Mouse (Mus musculus): ENCODE measurements at regions not wholly inside any gene's neighbourhood (a gene's known extent, or its start where the extent isn't known, plus 50 kb on each side); places are given as distances from the start of the nearest gene placed in this dataset.

- peak; percentile 48; the same call in 1 of the 2 replicates for ATAC-seq (ENCODE audit: low FRiP score, low read depth)
- no peak overlapping the region for H3K9ac ChIP-seq
- no peak overlapping the region for H3K4me2 ChIP-seq
- no peaks in the 10 kb centered on the region for H3K9me3 ChIP-seq
- 0 out of 2 replicates have a peak, but pooled peaks cover 4% of the 10 kb centered on the region for H3K4me1 ChIP-seq (replicated peaks)
- no peaks in the 10 kb centered on the region; the same call in 1 of the 2 replicates for H3K27me3 ChIP-seq
- H3K27ac ChIP-seq (replicated peaks): no peak overlapping the region
- no peak overlapping the region for H3K4me3 ChIP-seq
- 5% methylated on average over 10 of the region's 10 CpGs for WGBS
- no peaks in the 10 kb centered on the region for H3K36me3 ChIP-seq
Observed at GRCm38 (mm10) chr10:60985109-60985576, 104.0 kb upstream of the Pcbd1 start.

DNA sequence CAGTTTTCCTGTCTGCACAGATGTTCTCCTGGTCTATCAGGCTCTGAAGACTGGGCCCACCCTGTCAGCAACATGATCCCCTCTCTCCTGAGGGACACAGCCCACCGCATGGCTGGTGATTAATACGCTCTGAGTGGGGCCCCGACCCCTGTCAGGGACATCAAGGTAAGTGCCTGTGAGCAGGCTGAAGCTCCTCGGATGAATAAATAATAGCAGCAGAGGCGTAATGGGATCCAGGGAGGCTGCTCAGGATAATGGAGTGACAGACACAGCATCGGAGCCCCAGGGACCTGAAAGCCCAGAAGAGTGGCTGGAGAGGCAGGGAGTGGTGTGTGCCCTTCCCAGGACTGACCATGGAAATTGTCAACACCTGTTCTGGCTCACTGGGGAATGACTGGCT is 107.4 kb upstream of the Pcbd1 start:
- H3K4me1 ChIP-seq (replicated peaks): 0 out of 2 replicates have a peak, but pooled peaks cover 4% of the 10 kb centered on the region

GRCm38 (mm10) chr10:60973615-60974014 is 115.5 kb upstream of the Pcbd1 start:
- H3K9me3 ChIP-seq: no peaks in the 10 kb centered on the region; the same call in 1 of the 2 replicates
- H3K27me3 ChIP-seq: no peaks in the 10 kb centered on the region
- no peak overlapping the region for H3K4me3 ChIP-seq
- no peaks in the 10 kb centered on the region for H3K4me1 ChIP-seq (replicated peaks)
- H3K27ac ChIP-seq (replicated peaks): no peak overlapping the region
- WGBS: 4% methylated on average over 2 of the region's 2 CpGs
- no peak for ATAC-seq (ENCODE audit: low FRiP score, low read depth)
- H3K9ac ChIP-seq: no peak overlapping the region
- no peaks in the 10 kb centered on the region for H3K36me3 ChIP-seq
- no peak overlapping the region for H3K4me2 ChIP-seq

More for the DNA sequence above, 107.4 kb upstream of the Pcbd1 start:
- Histone ChIP-seq H3K27me3 (no peaks in the 10 kb centered on the region), H3K4me2 (no peak overlapping the region), H3K9ac (no peak overlapping the region), H3K36me3 (no peaks in the 10 kb centered on the region), H3K27ac (replicated peaks) (no peak overlapping the region), H3K9me3 (no peaks in the 10 kb centered on the region), H3K4me3 (no peak overlapping the region)
- WGBS: 30% methylated on average over 6 of the region's 6 CpGs
- no peak for ATAC-seq (ENCODE audit: low FRiP score, low read depth)

DNA sequence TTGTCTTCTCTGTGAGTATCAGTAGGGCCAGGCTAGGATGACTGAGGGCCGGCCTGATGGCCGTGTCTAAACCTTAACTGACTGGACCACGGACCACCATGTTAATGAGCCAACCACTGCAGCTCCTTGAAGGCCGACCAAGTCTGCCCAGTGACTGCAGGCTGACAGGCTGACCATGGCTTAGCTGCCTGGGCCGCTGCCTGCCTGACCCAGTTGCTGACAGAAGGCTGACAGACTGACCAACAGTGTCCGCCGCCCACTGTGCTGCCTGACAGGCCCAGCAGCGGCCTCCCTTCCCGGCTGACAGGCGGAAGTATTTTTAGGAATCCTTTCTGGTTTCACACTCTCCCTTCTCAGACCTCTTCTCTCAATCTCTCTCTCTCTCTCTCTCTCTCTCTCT is 124.3 kb upstream of the Pcbd1 start:
- Histone ChIP-seq H3K27me3 (no peaks in the 10 kb centered on the region), H3K9ac (no peak overlapping the region), H3K4me2 (no peak overlapping the region), H3K36me3 (no peaks in the 10 kb centered on the region), H3K27ac (replicated peaks) (no peak overlapping the region), H3K4me1 (replicated peaks) (no peaks in the 10 kb centered on the region), H3K4me3 (no peak overlapping the region), H3K9me3 (no peaks in the 10 kb centered on the region)
- ATAC-seq (ENCODE audit: low FRiP score, low read depth): no peak
- WGBS: 72% methylated on average over 10 of the region's 10 CpGs

DNA sequence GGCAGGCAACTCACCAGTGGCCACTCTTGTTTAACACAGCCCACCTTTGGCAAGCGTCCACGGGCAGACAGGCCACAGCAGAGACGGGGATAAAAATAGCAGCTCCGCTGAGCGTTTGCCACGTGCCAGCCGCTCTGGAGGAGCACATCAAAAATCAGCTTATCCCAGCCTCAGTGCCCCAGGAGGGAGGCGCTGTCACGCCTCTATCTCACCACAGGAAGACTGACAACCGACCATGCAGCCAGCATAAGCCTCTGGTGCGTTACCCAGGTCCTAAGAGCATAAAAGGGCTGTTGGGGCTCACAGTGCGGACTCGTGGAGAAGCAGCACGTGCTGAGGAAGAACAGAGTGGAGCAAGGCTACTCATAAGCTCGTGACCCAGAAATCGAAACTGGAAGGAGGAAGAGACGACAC is 126.4 kb upstream of the Unc5b start:
- H3K4me1 ChIP-seq (replicated peaks): peaks cover 19% of the 10 kb centered on the region
- H3K4me2 ChIP-seq: no peak overlapping the region
- no peak overlapping the region for H3K4me3 ChIP-seq
- H3K27ac ChIP-seq (replicated peaks): no peak overlapping the region
- H3K9me3 ChIP-seq: no peaks in the 10 kb centered on the region
- H3K27me3 ChIP-seq: no peaks in the 10 kb centered on the region
- no peak overlapping the region for H3K9ac ChIP-seq
- WGBS: 32% methylated on average over 17 of the region's 17 CpGs
- no peaks in the 10 kb centered on the region for H3K36me3 ChIP-seq
- 0 out of 2 replicates have a peak, but pooled peaks have one; percentile 36 for ATAC-seq (ENCODE audit: low FRiP score, low read depth)

DNA sequence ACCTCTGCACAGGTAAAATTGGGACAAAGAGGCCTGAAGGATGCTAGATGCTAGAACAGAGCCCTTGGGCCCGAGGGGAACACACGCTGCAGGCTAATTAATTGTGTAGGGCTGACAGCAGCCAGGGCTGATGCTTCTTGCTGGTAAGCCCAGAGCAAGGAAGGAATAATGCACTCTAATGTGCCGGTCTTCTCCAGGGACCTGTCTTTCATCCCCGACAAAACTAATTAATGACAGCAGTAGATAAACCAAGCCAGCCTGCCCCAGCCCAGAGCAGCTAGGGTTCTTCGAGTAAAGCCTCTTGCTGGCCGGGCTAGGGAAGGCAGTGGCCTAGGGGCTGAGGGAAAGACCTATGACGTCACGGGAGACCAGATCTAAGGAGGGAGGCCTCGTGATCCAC is 124.1 kb upstream of the Unc5b start:
- Histone ChIP-seq H3K36me3 (no peaks in the 10 kb centered on the region), H3K4me1 (replicated peaks) (peaks cover 24% of the 10 kb centered on the region), H3K27ac (replicated peaks) (no peak overlapping the region), H3K9me3 (no peaks in the 10 kb centered on the region), H3K27me3 (no peaks in the 10 kb centered on the region), H3K4me2 (no peak overlapping the region), H3K9ac (no peak overlapping the region), H3K4me3 (no peak overlapping the region)
- ATAC-seq (ENCODE audit: low FRiP score, low read depth): peak; percentile 43
- WGBS: 26% methylated on average over 9 of the region's 9 CpGs

GRCm38 (mm10) chr10:60952495-60952894 is 121.1 kb upstream of the Unc5b start:
- Histone ChIP-seq H3K4me2 (no peak overlapping the region), H3K9me3 (no peaks in the 10 kb centered on the region), H3K4me1 (replicated peaks) (peaks cover 17% of the 10 kb centered on the region), H3K36me3 (no peaks in the 10 kb centered on the region), H3K9ac (no peak overlapping the region), H3K27me3 (no peaks in the 10 kb centered on the region), H3K4me3 (no peak overlapping the region), H3K27ac (replicated peaks) (no peak overlapping the region)
- WGBS: 15% methylated on average over 7 of the region's 7 CpGs
- ATAC-seq (ENCODE audit: low FRiP score, low read depth): no peak

DNA sequence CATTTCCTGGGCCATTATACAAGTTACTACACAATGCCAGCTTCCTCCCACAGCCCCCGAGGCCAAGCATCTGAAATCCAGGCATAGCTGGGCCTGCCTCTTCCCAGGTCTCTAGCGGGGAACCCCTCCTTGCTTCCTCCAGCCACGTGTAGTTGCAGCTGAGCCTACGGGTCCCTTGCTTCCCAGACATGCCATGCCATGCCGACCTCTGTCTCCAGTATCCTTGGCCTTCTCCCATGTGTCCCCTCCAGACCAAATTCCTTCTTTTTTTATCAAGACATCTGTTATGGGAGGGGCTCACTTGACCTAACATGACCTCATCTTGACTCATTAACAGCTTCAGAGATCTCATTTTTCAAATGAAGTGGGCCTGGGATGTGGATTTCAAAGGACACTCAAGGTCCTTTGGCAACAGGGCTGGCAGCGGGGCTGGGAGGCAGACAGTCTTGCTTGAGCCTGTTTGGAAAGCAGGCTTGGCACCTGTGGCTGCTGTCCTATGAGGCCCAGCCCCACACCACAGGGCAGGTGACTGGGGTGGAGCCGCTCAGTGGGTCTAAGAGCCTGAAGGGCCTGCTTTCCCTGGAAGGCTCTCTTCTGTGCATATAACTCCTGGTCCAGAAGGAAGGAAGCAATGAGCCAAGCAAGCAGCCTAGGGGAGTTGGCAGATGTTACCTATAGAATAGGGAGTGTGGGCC is 117.7 kb upstream of the Unc5b start:
- H3K9ac ChIP-seq: no peak overlapping the region
- H3K27ac ChIP-seq (replicated peaks): no peak overlapping the region
- no peak overlapping the region for H3K4me2 ChIP-seq
- H3K36me3 ChIP-seq: no peaks in the 10 kb centered on the region
- WGBS: 37% methylated on average over 7 of the region's 7 CpGs
- H3K9me3 ChIP-seq: no peaks in the 10 kb centered on the region
- no peak for ATAC-seq (ENCODE audit: low FRiP score, low read depth)
- 0 out of 2 replicates have a peak, but pooled peaks cover 8% of the 10 kb centered on the region for H3K4me1 ChIP-seq (replicated peaks)
- no peaks in the 10 kb centered on the region for H3K27me3 ChIP-seq
- H3K4me3 ChIP-seq: no peak overlapping the region

- no peak overlapping the region for H3K4me3 ChIP-seq
- no peak overlapping the region for H3K27ac ChIP-seq (replicated peaks)
- 0 out of 2 replicates have a peak, but pooled peaks cover 2% of the 10 kb centered on the region for H3K27me3 ChIP-seq
- no peaks in the 10 kb centered on the region for H3K36me3 ChIP-seq
- 83% methylated on average over 6 of the region's 6 CpGs for WGBS
- no peak for ATAC-seq (ENCODE audit: low FRiP score, low read depth)
- H3K4me2 ChIP-seq: no peak overlapping the region
- peaks cover 4% of the 10 kb centered on the region; the same call in 1 of the 2 replicates for H3K4me1 ChIP-seq (replicated peaks)
- no peak overlapping the region for H3K9ac ChIP-seq
- H3K9me3 ChIP-seq: no peaks in the 10 kb centered on the region
Observed at GRCm38 (mm10) chr10:60943074-60943473, 111.7 kb upstream of the Unc5b start.

DNA sequence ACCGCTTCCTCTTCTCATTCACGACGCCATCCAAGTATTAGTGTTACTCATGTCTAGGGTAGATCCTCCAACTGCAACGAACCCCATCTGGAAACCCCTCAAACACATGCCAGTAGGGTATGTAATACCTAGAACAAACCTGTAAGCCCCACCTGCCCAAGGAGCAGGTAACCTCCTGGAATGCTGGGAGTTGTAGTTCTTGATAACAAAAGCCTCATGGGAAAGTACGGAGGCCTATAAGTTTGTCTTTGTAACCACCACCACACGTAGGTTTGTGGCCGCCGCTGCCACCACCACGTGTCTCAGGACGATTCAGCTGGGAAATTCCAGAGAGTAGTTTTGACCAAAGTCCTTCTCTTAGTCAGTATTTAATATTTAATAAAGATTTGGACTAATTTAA is 107.4 kb upstream of the Unc5b start:
- ATAC-seq (ENCODE audit: low FRiP score, low read depth): no peak
- no peak overlapping the region for H3K9ac ChIP-seq
- no peak overlapping the region for H3K27ac ChIP-seq (replicated peaks)
- 0 out of 2 replicates have a peak, but pooled peaks cover 2% of the 10 kb centered on the region for H3K27me3 ChIP-seq
- H3K9me3 ChIP-seq: no peaks in the 10 kb centered on the region
- H3K4me1 ChIP-seq (replicated peaks): peaks cover 45% of the 10 kb centered on the region
- no peak overlapping the region for H3K4me2 ChIP-seq
- H3K4me3 ChIP-seq: no peak overlapping the region
- no peaks in the 10 kb centered on the region for H3K36me3 ChIP-seq
- WGBS: 92% methylated on average over 10 of the region's 10 CpGs

DNA sequence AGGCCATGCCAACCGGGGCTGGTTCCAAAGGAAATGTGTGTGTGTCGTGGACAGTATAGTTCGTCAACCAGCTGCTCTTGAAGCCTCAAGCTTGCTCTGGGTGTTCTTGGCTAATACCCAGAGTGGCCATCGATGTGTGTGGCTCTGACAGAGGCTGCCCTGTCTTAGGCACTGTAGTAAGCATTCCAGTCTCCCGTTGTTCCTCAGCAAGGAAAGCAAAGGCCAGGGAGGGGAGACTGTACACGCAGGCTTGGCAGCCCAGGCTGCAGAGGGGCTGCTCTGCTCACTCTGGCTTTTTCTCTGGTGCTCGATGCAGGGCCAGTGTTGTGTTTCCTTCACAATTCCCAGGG is 106.1 kb upstream of the Unc5b start:
- no peak overlapping the region for H3K27ac ChIP-seq (replicated peaks)
- H3K4me1 ChIP-seq (replicated peaks): peaks cover 45% of the 10 kb centered on the region
- H3K4me3 ChIP-seq: no peak overlapping the region
- peak; percentile 39; the same call in 1 of the 2 replicates for ATAC-seq (ENCODE audit: low FRiP score, low read depth)
- no peak overlapping the region for H3K4me2 ChIP-seq
- no peaks in the 10 kb centered on the region for H3K36me3 ChIP-seq
- H3K9ac ChIP-seq: no peak overlapping the region
- WGBS: 46% methylated on average over 7 of the region's 7 CpGs
- 0 out of 2 replicates have a peak, but pooled peaks cover 2% of the 10 kb centered on the region for H3K27me3 ChIP-seq
- no peaks in the 10 kb centered on the region for H3K9me3 ChIP-seq

DNA sequence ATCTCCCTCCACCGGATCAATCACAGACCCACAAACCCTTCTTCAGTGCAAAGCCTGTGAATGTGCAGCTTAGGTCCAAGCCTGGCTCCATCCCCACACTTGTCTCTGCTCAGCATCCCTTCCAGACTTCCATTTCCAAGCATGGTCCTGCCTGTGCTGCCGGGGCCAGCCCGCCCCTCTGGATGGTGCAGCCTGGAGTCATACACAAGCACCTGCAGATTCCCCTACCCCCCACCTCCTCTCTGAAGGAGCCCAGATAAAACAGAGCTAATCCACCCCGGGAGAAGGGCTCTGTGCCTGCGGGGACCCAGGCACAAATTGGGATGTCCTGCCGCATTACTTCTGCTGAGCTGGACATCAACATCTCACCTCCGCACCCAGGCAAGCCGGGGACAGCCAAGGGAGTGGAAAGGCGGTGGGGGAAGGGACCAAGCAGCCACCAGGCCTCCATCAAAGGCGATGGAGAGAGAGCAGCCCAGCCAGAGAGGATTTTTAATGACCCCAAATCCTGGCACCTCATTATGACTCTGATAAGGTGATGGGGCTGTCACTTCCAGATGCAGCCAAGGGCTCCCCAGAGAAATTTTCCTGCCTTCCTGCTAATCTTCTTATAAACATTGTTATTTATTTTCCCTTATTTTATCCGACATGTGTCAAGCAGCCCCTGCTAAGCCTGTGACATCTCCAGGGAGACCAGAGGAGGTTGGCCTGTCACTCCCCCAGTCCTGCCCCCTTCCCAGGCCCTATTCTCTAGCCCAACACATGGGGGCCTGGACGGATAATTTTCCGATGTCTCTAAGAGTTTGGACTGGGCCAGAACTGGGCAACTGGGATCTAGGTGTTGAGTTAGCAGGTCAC is 105.5 kb upstream of the Unc5b start:
- Histone ChIP-seq H3K36me3 (no peaks in the 10 kb centered on the region), H3K4me1 (replicated peaks) (peaks cover 45% of the 10 kb centered on the region), H3K9me3 (no peaks in the 10 kb centered on the region), H3K9ac (no peak overlapping the region), H3K27me3 (0 out of 2 replicates have a peak, but pooled peaks cover 2% of the 10 kb centered on the region), H3K4me2 (no peak overlapping the region), H3K4me3 (no peak overlapping the region), H3K27ac (replicated peaks) (no peak overlapping the region)
- 22% methylated on average over 13 of the region's 13 CpGs for WGBS
- peak; percentile 39; the same call in 1 of the 2 replicates for ATAC-seq (ENCODE audit: low FRiP score, low read depth)
